Mouse (Mus musculus) heart, postnatal 14 days (tissue): ENCODE results near the gene Gm8271. TPM values are rescaled to one million over a fixed set of nuclear protein-coding genes. Genes with fewer than 3 reads are reported as not detected.
"Not testable (repeated sequence)": the region's sequence is repeated elsewhere in the genome, so short reads cannot be mapped to it uniquely, and the experiment has no call there.

ENCODE experiments used
- DNase-seq, 2 experiments: peaks; one replicate each; pipeline ENCODE4 v3.0.0; 2021 to 2022
- intact Hi-C: fragments of 180-260 bp; cut with DNase I; formaldehyde crosslinking; loops from one replicate; pipeline ENCODE4 v1.15.1; 2025
- long read RNA-seq, 2 experiments: library from polyadenylated mRNA; stranded (forward); transcript quantifications; one replicate each; pipeline ENCODE4 v2.0.0; 2021
- total RNA-seq, 2 experiments: library from RNA; stranded (reverse); gene quantifications; 2 replicates each; pipeline ENCODE4 v1.2.3; 2021

Gene Gm8271
- total RNA-seq = not detected
- long read RNA-seq, experiment 1 = 0 reads
- long read RNA-seq, experiment 2 = 0 reads

DNA sequence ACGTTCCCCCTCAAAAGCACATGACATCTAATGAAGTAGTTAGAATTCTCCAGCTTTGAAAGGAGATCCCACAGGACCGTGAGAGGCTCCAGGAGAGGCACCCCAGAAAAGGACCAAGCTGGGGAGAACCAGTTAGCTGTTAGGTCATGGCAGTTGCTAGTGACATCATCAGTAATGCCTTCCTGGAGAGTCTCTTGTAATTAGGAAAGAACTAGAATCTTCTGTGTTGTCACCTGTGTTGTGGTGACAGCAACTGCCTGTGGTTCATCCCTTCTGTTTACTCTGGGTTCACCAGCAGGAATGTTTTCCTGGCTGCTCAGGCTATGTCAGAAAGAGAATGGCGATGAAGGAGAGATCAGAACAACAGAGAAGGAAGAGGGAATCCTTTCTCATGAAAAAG, at the start of gene Gm8271:
Gene Gm8271 (plus strand): TSS at position 301 of the 400 bp plus-strand sequence.
- DNase-seq, intact Hi-C loops: not testable (repeated sequence)

DNA sequence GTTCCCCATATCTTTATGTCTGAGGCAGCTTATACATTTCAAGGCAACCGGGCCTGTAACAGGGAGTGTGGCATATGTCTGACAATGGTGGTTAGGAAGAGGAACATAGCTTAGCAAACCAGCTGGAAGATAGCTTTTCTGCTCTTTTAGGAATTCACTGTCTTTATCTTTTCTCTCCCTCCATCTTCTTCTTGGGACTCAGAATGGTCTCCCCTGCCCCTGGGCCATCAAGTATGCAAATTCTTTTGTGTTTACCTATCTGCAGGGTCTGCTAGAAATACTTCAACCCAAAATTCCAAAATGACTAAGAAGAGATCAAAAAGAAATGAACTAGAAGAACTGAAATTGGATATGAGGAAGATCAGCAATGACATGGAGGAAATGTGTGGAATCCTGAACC, 21.4 kb upstream of the Gm8271 start, which contains the start of gene Gm3317:
Gene Gm3317 (plus strand): TSS at position 301 of the 400 bp plus-strand sequence.
- intact Hi-C loops, DNase-seq: not testable (repeated sequence)

Other genes with a start within 250 kb of the Gm8271 start
- gene Gm8297, start 201.9 kb upstream of the Gm8271 start, total RNA-seq = not detected
- not detected for gene Gm3298, start 169.9 kb upstream of the Gm8271 start, total RNA-seq
- not detected for gene 4930555G01Rik, start 135.2 kb upstream of the Gm8271 start, total RNA-seq
- gene Gm8281, start 114.8 kb upstream of the Gm8271 start, total RNA-seq = not detected
- gene Gm8279, start 54.3 kb upstream of the Gm8271 start, total RNA-seq = not detected
- not detected for gene Gm3317, start 21.3 kb upstream of the Gm8271 start, total RNA-seq
- not detected for gene Gm3526, start 74.8 kb downstream of the Gm8271 start, total RNA-seq
- not detected for gene Gm3542, start 149.1 kb downstream of the Gm8271 start, total RNA-seq
- gene Gm3500, start 203.3 kb downstream of the Gm8271 start, total RNA-seq = not detected